Comparison of ENCODE assay signal across 7 mouse cellular contexts in genomic region chr15:77834336-77835268, GRCm38 (mm10). TPM values are rescaled to one million over a fixed set of nuclear protein-coding genes. Genes with fewer than 3 reads are reported as not detected.
A peak's percentile ranks its signal among the peaks of the same experiment; 100 is the strongest.
DNase-seq lines count a peak whose midpoint lies in the region; ATAC-seq lines count a peak whose summit lies in the region.

No protein-coding gene starts in this region.

- H3K4me2 ChIP-seq in forebrain, embryonic 15.5 days (replicated peaks): no peak overlapping the region
- no peak overlapping the region for H3K4me2 ChIP-seq in forebrain, embryonic 14.5 days (ENCODE audit: low read length)

- H3K9me3 ChIP-seq in forebrain, embryonic 15.5 days: no peaks in the 10 kb centered on the region
- H3K9me3 ChIP-seq in forebrain, embryonic 14.5 days (replicated peaks; ENCODE audit: control insufficient read depth, low read length): no peaks in the 10 kb centered on the region

- no peak overlapping the region for H3K4me3 ChIP-seq in forebrain, embryonic 15.5 days
- H3K4me3 ChIP-seq in forebrain, embryonic 14.5 days (ENCODE audit: low read depth, low read length): no peak overlapping the region

- 79% methylated on average over 15 of the region's 15 CpGs for WGBS in forebrain, embryonic 15.5 days
- WGBS in forebrain, embryonic 14.5 days: 79% methylated on average over 15 of the region's 15 CpGs

- H3K27me3 ChIP-seq in forebrain, embryonic 15.5 days: no peaks in the 10 kb centered on the region
- no peaks in the 10 kb centered on the region for H3K27me3 ChIP-seq in forebrain, embryonic 14.5 days (replicated peaks; ENCODE audit: control insufficient read depth, insufficient read depth, low read length)

- H3K9ac ChIP-seq in forebrain, embryonic 15.5 days (replicated peaks): no peak overlapping the region
- H3K9ac ChIP-seq in forebrain, embryonic 14.5 days (ENCODE audit: low read length): no peak overlapping the region

- H3K27ac ChIP-seq in forebrain, embryonic 15.5 days (replicated peaks): no peak overlapping the region
- no peak overlapping the region for H3K27ac ChIP-seq in forebrain, embryonic 14.5 days (ENCODE audit: low read depth, low read length)

- no peak for ATAC-seq in forebrain, embryonic 15.5 days (replicated peaks)
- no peak for ATAC-seq in forebrain, embryonic 14.5 days

- peaks cover 23% of the 10 kb centered on the region for H3K4me1 ChIP-seq in forebrain, embryonic 15.5 days
- H3K4me1 ChIP-seq in forebrain, embryonic 14.5 days (ENCODE audit: control insufficient read depth, insufficient read depth, low read length): peaks cover 13% of the 10 kb centered on the region

- DNase-seq in 416B (ENCODE audit: low read depth): peak; percentile 81
- DNase-seq in A20 (ENCODE audit: low read depth, low spot score): peak; percentile 24
- DNase-seq in induced T-regulatory cell, adult 2 months (ENCODE audit: low read depth): peak; percentile 91
- peak; percentile 79 for DNase-seq in lung, postnatal 36 days
- no peak for DNase-seq in layer of hippocampus, adult 9-10 months (ENCODE audit: low spot score)
- DNase-seq in forebrain, embryonic 14.5 days (ENCODE audit: low spot score): no peak

- H3K36me3 ChIP-seq in forebrain, embryonic 15.5 days: no peaks in the 10 kb centered on the region
- no peaks in the 10 kb centered on the region for H3K36me3 ChIP-seq in forebrain, embryonic 14.5 days (ENCODE audit: control insufficient read depth, insufficient read depth, low read length)

RNA-seq across cellular contexts. Expression of gene Myh9, which starts 7.4 kb away (rescaled TPM):
- polyA plus RNA-seq in forebrain, embryonic 15.5 days (2015; fragmentation: Nextera tagmentation; extraction: Ambion mirVana): 12.3 and 12.4 TPM in 2 replicates
- 10.8 and 14.6 TPM in 2 replicates for polyA plus RNA-seq in forebrain, embryonic 14.5 days (2014; fragmentation: Nextera tagmentation; extraction: Ambion mirVana)

Comparison
In these comparisons a context has a peak if more than half of its experiments do, and no peak if none do; other contexts are left out.
1. DNase-seq: peak in 416B (single experiment), A20 (single experiment), induced T-regulatory cell, adult 2 months (single experiment) and lung, postnatal 36 days (single experiment); none in layer of hippocampus, adult 9-10 months (single experiment) and forebrain, embryonic 14.5 days (single experiment).